Mouse (Mus musculus) forebrain, embryonic 16.5 days (tissue): ENCODE measurements at regions not wholly inside any gene's neighbourhood (a gene's known extent, or its start where the extent isn't known, plus 50 kb on each side); places are given as distances from the start of the nearest gene placed in this dataset.

Experiments
- ATAC-seq: fragments of 200-750 bp; cut with Nextera tagmentation; 2 replicates; pipeline ENCODE4 v1.8.0; 2017; ENCODE audit warnings: mild to moderate bottlenecking, moderate library complexity
- H3K27ac ChIP-seq: fragments of 300-500 bp; sonication (generic); 2 replicates; pipeline ENCODE4 v1.5.1; 2014; ENCODE audit warnings: low read length, control low read depth
- H3K27me3 ChIP-seq: fragments of 300-500 bp; sonication (generic); replicated peaks from 2 replicates; pipeline ENCODE4 v1.6.1; 2014; ENCODE audit warnings: low read length; ENCODE audit not compliant: control insufficient read depth, insufficient read depth
- H3K36me3 ChIP-seq: fragments of 300-500 bp; sonication (generic); 2 replicates; pipeline ENCODE4 v1.6.1; 2014; ENCODE audit not compliant: control insufficient read depth, insufficient read depth
- H3K4me1 ChIP-seq: fragments of 300-500 bp; sonication (generic); replicated peaks from 2 replicates; pipeline ENCODE4 v1.6.1; 2014; ENCODE audit warnings: low read length; ENCODE audit not compliant: control insufficient read depth, insufficient read depth
- H3K4me2 ChIP-seq: fragments of 300-500 bp; sonication (generic); 2 replicates; pipeline ENCODE4 v1.6.1; 2014; ENCODE audit warnings: mild to moderate bottlenecking, low read length, control low read depth
- H3K4me3 ChIP-seq: fragments of 300-500 bp; sonication (generic); replicated peaks from 2 replicates; pipeline ENCODE4 v1.5.1; 2014; ENCODE audit warnings: mild to moderate bottlenecking, low read length, control low read depth
- H3K9ac ChIP-seq: fragments of 300-500 bp; sonication (generic); replicated peaks from 2 replicates; pipeline ENCODE4 v1.6.1; 2014; ENCODE audit warnings: low read depth, low read length, control low read depth
- H3K9me3 ChIP-seq: fragments of 300-500 bp; sonication (generic); 2 replicates; pipeline ENCODE4 v1.6.1; 2016; ENCODE audit warnings: low read length; ENCODE audit not compliant: control insufficient read depth
- WGBS: fragments of 180-500 bp; shearing (Covaris S2); extraction: QIAGEN DNeasy Blood & Tissue Kit; methylation state at CpG from one replicate; pipeline ENCODE4 v1.1.7; 2014; 5-methylcytosine and 5-hydroxymethylcytosine counted together

- Histone ChIP-seq H3K27me3 (peaks cover 51% of the 10 kb centered on the region), H3K9me3 (no peaks in the 10 kb centered on the region), H3K36me3 (no peaks in the 10 kb centered on the region), H3K4me3 (no peak overlapping the region), H3K4me1 (no peaks in the 10 kb centered on the region), H3K9ac (no peak overlapping the region), H3K4me2 (no peak overlapping the region), H3K27ac (no peak overlapping the region)
- WGBS = 76% methylated on average over 5 of the region's 5 CpGs
- no peak for ATAC-seq
Observed at GRCm38 (mm10) chr8:92152478-92152877, 204.9 kb upstream of the Irx5 start.

GRCm38 (mm10) chr8:92147672-92148071 lies 209.8 kb upstream of the Irx5 start:
- H3K4me2 ChIP-seq = no peak overlapping the region
- peaks cover 18% of the 10 kb centered on the region for H3K27me3 ChIP-seq
- 92% methylated on average over 3 of the region's 3 CpGs for WGBS
- no peak overlapping the region for H3K27ac ChIP-seq
- H3K9me3 ChIP-seq = 0 out of 2 replicates have a peak, but pooled peaks cover 3% of the 10 kb centered on the region
- no peaks in the 10 kb centered on the region for H3K4me1 ChIP-seq
- H3K36me3 ChIP-seq = no peaks in the 10 kb centered on the region
- H3K9ac ChIP-seq = no peak overlapping the region
- ATAC-seq = no peak
- H3K4me3 ChIP-seq = no peak overlapping the region

- H3K36me3 ChIP-seq = no peaks in the 10 kb centered on the region
- H3K27ac ChIP-seq = no peak overlapping the region
- peaks cover 21% of the 10 kb centered on the region for H3K27me3 ChIP-seq
- peak; percentile 43; the same call in 1 of the 2 replicates for ATAC-seq
- no peaks in the 10 kb centered on the region for H3K9me3 ChIP-seq
- 7% methylated on average over 17 of the region's 17 CpGs for WGBS
- H3K4me2 ChIP-seq = 0 out of 2 replicates have a peak overlapping the region, but pooled peaks have one; percentile 3
- H3K9ac ChIP-seq = no peak overlapping the region
- H3K4me3 ChIP-seq = no peak overlapping the region
- peaks cover 28% of the 10 kb centered on the region for H3K4me1 ChIP-seq
Observed at GRCm38 (mm10) chr8:92137091-92137882, 220.1 kb upstream of the Irx5 start.

- H3K4me2 ChIP-seq = no peak overlapping the region
Observed at GRCm38 (mm10) chr8:92136413-92136812, 221.0 kb upstream of the Irx5 start.

GRCm38 (mm10) chr8:92134434-92134833 lies 223.0 kb upstream of the Irx5 start:
- no peaks in the 10 kb centered on the region for H3K36me3 ChIP-seq
- WGBS = 5% methylated on average over 5 of the region's 5 CpGs
- no peak overlapping the region for H3K4me3 ChIP-seq
- H3K9ac ChIP-seq = no peak overlapping the region
- peaks cover 28% of the 10 kb centered on the region for H3K4me1 ChIP-seq
- peak; percentile 53 for ATAC-seq
- H3K4me2 ChIP-seq = peak overlapping the region; percentile 41
- H3K27me3 ChIP-seq = peaks cover 9% of the 10 kb centered on the region
- 0 out of 2 replicates have a peak, but pooled peaks cover 3% of the 10 kb centered on the region for H3K9me3 ChIP-seq
- peak overlapping the region; percentile 69; the same call in 1 of the 2 replicates for H3K27ac ChIP-seq

More at GRCm38 (mm10) chr8:92136413-92136812, 221.0 kb upstream of the Irx5 start:
- Histone ChIP-seq H3K9ac (no peak overlapping the region), H3K9me3 (0 out of 2 replicates have a peak, but pooled peaks cover 3% of the 10 kb centered on the region), H3K36me3 (no peaks in the 10 kb centered on the region), H3K27ac (no peak overlapping the region), H3K27me3 (peaks cover 21% of the 10 kb centered on the region), H3K4me3 (no peak overlapping the region), H3K4me1 (peaks cover 28% of the 10 kb centered on the region)
- ATAC-seq = no peak
- 4% methylated on average over 13 of the region's 13 CpGs for WGBS

- ATAC-seq = peak; percentile 87
- H3K27me3 ChIP-seq = peaks cover 8% of the 10 kb centered on the region
- peak overlapping the region; percentile 37; the same call in 1 of the 2 replicates for H3K9ac ChIP-seq
- peaks cover 28% of the 10 kb centered on the region for H3K4me1 ChIP-seq
- no peaks in the 10 kb centered on the region for H3K36me3 ChIP-seq
- 2% methylated on average over 24 of the region's 24 CpGs for WGBS
- H3K4me3 ChIP-seq = no peak overlapping the region
- H3K9me3 ChIP-seq = 0 out of 2 replicates have a peak, but pooled peaks cover 3% of the 10 kb centered on the region
- peak overlapping the region; percentile 69 for H3K27ac ChIP-seq
- peak overlapping the region; percentile 41 for H3K4me2 ChIP-seq
Observed at GRCm38 (mm10) chr8:92133484-92134406, 223.7 kb upstream of the Irx5 start.

GRCm38 (mm10) chr8:92132949-92133348 lies 224.5 kb upstream of the Irx5 start:
- 0 out of 2 replicates have a peak, but pooled peaks cover 3% of the 10 kb centered on the region for H3K9me3 ChIP-seq
- no peak overlapping the region for H3K4me3 ChIP-seq
- 21% methylated on average over 4 of the region's 4 CpGs for WGBS
- no peaks in the 10 kb centered on the region for H3K36me3 ChIP-seq
- no peak overlapping the region for H3K4me2 ChIP-seq
- peaks cover 28% of the 10 kb centered on the region for H3K4me1 ChIP-seq
- H3K9ac ChIP-seq = no peak overlapping the region
- no peak for ATAC-seq
- no peak overlapping the region for H3K27ac ChIP-seq
- H3K27me3 ChIP-seq = peaks cover 4% of the 10 kb centered on the region; the same call in 1 of the 2 replicates

GRCm38 (mm10) chr8:92132526-92132925 lies 224.9 kb upstream of the Irx5 start:
- Histone ChIP-seq H3K9ac (no peak overlapping the region), H3K36me3 (no peaks in the 10 kb centered on the region), H3K9me3 (0 out of 2 replicates have a peak, but pooled peaks cover 3% of the 10 kb centered on the region), H3K4me1 (peaks cover 28% of the 10 kb centered on the region), H3K4me3 (no peak overlapping the region), H3K4me2 (no peak overlapping the region), H3K27me3 (peaks cover 6% of the 10 kb centered on the region), H3K27ac (no peak overlapping the region)
- ATAC-seq = no peak
- WGBS = 66% methylated on average over 5 of the region's 5 CpGs
